Mouse (Mus musculus) ES-E14 (cell line): ENCODE results near the gene Bag5. TPM values are rescaled to one million over a fixed set of nuclear protein-coding genes. Genes with fewer than 3 reads are reported as not detected.

ENCODE experiments used
- DNase-seq: peaks from one replicate; pipeline ENCODE4 v3.0.0-alpha.2; 2013; ENCODE audit warnings: low read depth, low spot score
- H3K27ac ChIP-seq: 2 replicates; pipeline ENCODE4 v1.5.1; 2012; ENCODE audit warnings: low read depth, mild to moderate bottlenecking, low read length, moderate library complexity, mixed read lengths; ENCODE audit not compliant: poor library complexity, insufficient read depth, severe bottlenecking
- H3K36me3 ChIP-seq: 2 replicates; pipeline ENCODE4 v1.6.1; 2012; ENCODE audit warnings: mild to moderate bottlenecking, low read length, moderate library complexity, mixed read lengths; ENCODE audit not compliant: control insufficient read depth, poor library complexity, insufficient read depth, severe bottlenecking
- H3K4me1 ChIP-seq, 2 experiments: fragments of 150-350 bp in 1 of 2; sonication (generic) in 1 of 2; 2 replicates each; pipeline ENCODE4 v1.6.1; 2012; ENCODE audit warnings: low read length in 2 of 2, mild to moderate bottlenecking in 1 of 2, mixed read lengths in 1 of 2; ENCODE audit not compliant: control insufficient read depth in 2 of 2, insufficient read depth in 2 of 2, poor library complexity in 1 of 2
- H3K4me3 ChIP-seq, 2 experiments: fragments of 150-350 bp in 1 of 2; sonication (generic) in 1 of 2; 2 replicates each; pipeline ENCODE4 v1.5.1; 2012; ENCODE audit warnings: low read length in 2 of 2, low read depth in 1 of 2, mild to moderate bottlenecking in 1 of 2, mixed read lengths in 1 of 2; ENCODE audit not compliant: insufficient read depth in 1 of 2, poor library complexity in 1 of 2, severe bottlenecking in 1 of 2
- H3K9ac ChIP-seq: 2 replicates; pipeline ENCODE4 v1.6.1; 2012; ENCODE audit warnings: low read depth, mild to moderate bottlenecking, low read length, mixed read lengths; ENCODE audit not compliant: poor library complexity, insufficient read depth, severe bottlenecking
- H3K9me3 ChIP-seq: fragments of 150-350 bp; sonication (generic); 2 replicates; pipeline ENCODE4 v1.6.1; 2012; ENCODE audit warnings: low read depth, mild to moderate bottlenecking, low read length; ENCODE audit not compliant: control insufficient read depth, insufficient read depth
- CHD2 ChIP-seq: IDR thresholded peaks from 2 replicates; pipeline ENCODE4 v1.6.1; 2014; ENCODE audit warnings: mild to moderate bottlenecking, low read depth, low read length, inconsistent platforms
- HCFC1 ChIP-seq: IDR thresholded peaks from 2 replicates; pipeline ENCODE4 v1.6.1; 2012; ENCODE audit warnings: low read length, inconsistent platforms, borderline replicate concordance; ENCODE audit not compliant: insufficient read depth
- MAFK ChIP-seq: IDR thresholded peaks from 2 replicates; pipeline ENCODE4 v1.6.1; 2014; ENCODE audit warnings: mild to moderate bottlenecking, low read depth, low read length, inconsistent platforms; ENCODE audit not compliant: insufficient read depth
- ZC3H11A ChIP-seq: IDR thresholded peaks from 2 replicates; pipeline ENCODE4 v1.6.1; 2012; ENCODE audit warnings: low read depth, mild to moderate bottlenecking, inconsistent platforms, low read length, borderline replicate concordance
- ZNF384 ChIP-seq: IDR thresholded peaks from 2 replicates; pipeline ENCODE4 v1.6.1; 2012; ENCODE audit warnings: low read depth, low read length, inconsistent platforms
- in situ Hi-C, 2 experiments: fragments of 600-800 bp; cut with MboI; formaldehyde crosslinking; loops; one replicate each; pipeline ENCODE4 v1.15.1; 2025; ENCODE audit warnings: low sequenced_read_pairs in 2 of 2, inconsistent platforms in 1 of 2; ENCODE audit not compliant: unreplicated experiment in 2 of 2
- total RNA-seq: library from RNA; depleted of rRNA; stranded (reverse); fragments of 300-350 nt; gene quantifications from 2 replicates; pipeline ENCODE4 v1.2.3, GENCODE M21; 2012

The Bag5 gene
- total RNA-seq, 1 experiment = 14.8 TPM

DNA sequence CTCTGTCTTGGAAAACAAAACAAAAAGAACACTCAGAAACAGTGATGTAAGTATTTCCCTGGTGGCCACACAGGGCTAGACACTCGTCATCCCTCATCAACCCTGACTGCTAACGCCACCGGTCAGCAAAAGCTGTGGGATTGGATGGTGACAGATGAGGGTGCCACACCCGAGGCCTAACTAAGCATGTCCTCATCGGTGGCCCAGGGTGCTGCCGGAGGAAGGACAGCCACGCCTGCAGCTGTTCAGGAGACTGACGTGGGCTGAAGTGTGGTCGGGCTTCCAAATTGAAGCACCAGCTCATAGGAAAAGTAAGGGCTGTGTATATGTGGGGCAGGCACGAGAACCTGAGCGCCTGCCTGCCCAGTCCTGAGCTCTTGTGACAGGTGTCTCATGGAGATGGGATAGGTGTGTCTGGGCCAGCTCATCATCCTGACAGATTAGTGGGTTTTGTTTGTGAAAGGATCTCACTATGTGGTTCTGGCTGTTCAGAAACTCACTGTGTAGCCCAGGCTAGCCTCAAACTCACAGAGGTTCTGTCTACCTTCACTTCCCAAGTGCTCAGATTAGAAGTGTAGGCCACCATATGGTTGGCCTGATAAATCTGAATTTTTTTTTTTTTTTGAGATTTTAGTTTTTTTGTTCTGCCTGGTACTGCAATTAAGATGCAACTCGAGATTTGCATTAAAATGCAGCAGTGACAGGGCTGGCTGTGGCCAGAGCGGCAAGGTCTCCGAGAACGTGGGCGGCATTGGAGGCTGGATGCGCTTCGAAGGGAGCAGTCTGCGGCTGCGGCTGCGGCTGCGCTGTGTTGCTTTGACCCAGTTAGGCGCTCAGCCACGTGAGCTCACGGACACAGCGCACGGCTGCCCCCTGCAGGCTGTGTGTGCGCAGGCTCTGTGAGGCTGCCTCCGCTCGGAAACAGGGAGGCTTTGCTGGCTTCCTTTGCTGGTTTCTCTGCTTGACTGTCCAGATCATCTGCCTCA lies 19.1 kb upstream of the Bag5 start:
- H3K9ac ChIP-seq = no peak overlapping the region
- H3K4me3 ChIP-seq = no peak overlapping the region
- in situ Hi-C loops = no loop called here
- H3K4me1 ChIP-seq = peaks cover 0 to 14% of the 10 kb centered on the region in 2 experiments; a peak in 2 of 4 replicates
- H3K36me3 ChIP-seq = peaks cover 5% of the 10 kb centered on the region; the same call in 1 of the 2 replicates
- peak; percentile 82 for DNase-seq
- H3K27ac ChIP-seq = no peak overlapping the region
- TF ChIP-seq ZNF384 = 0 out of 2 replicates have a peak, but pooled peaks have one; percentile 9
- 0 out of 2 replicates have a peak, but pooled peaks have one; percentile 31 for TF ChIP-seq ZC3H11A
- TF ChIP-seq MAFK = no peak
- H3K9me3 ChIP-seq = no peaks in the 10 kb centered on the region

DNA sequence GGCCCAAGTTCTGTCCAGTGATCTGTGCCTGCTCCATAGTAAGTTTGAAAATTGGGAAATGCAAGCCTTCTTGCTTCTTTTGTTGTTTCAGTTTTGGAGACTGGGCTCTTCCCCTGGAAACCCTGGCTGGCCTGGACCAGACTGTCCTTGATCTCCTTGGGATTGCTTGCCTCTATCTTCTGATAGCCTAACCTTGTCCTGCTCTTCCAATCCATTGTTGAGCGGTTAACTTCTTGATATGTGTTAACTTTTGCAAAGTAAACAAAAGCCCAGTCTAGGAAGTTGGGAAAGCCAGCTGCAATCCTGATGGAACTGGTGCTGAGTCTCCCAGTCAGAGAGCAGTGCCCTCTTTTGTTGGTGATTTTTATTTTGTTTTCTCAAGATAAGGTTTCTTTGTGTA lies 14.9 kb upstream of the Bag5 start:
- Histone ChIP-seq H3K4me3 (no peak overlapping the region), H3K4me1 (peaks cover 0 to 28% of the 10 kb centered on the region in 2 experiments; a peak in 2 of 4 replicates), H3K9ac (no peak overlapping the region), H3K36me3 (peaks cover 5% of the 10 kb centered on the region; the same call in 1 of the 2 replicates), H3K27ac (peak overlapping the region; percentile 64; the same call in 1 of the 2 replicates), H3K9me3 (no peaks in the 10 kb centered on the region)
- TF ChIP-seq HCFC1 = no peak
- no peak for TF ChIP-seq CHD2
- no peak for TF ChIP-seq MAFK
- no peak for TF ChIP-seq ZC3H11A
- no peak for TF ChIP-seq ZNF384
- DNase-seq = no peak
- in situ Hi-C loops = no loop called here

- TF ChIP-seq CHD2 = no peak
- no peak for TF ChIP-seq ZC3H11A
- TF ChIP-seq MAFK = no peak
- no peak for TF ChIP-seq ZNF384
- TF ChIP-seq HCFC1 = no peak
- H3K4me3 ChIP-seq = no peak overlapping the region
- no peak overlapping the region for H3K9ac ChIP-seq
- H3K4me1 ChIP-seq = peaks cover 0 to 25% of the 10 kb centered on the region in 2 experiments; a peak in 2 of 4 replicates
- H3K27ac ChIP-seq = no peak overlapping the region
- no peaks in the 10 kb centered on the region for H3K9me3 ChIP-seq
- peaks cover 1% of the 10 kb centered on the region; the same call in 1 of the 2 replicates for H3K36me3 ChIP-seq
- in situ Hi-C loops = no loop called here
- no peak for DNase-seq
Observed at GRCm38 (mm10) chr12:111726122-111726463, 13.0 kb upstream of the Bag5 start.

DNA sequence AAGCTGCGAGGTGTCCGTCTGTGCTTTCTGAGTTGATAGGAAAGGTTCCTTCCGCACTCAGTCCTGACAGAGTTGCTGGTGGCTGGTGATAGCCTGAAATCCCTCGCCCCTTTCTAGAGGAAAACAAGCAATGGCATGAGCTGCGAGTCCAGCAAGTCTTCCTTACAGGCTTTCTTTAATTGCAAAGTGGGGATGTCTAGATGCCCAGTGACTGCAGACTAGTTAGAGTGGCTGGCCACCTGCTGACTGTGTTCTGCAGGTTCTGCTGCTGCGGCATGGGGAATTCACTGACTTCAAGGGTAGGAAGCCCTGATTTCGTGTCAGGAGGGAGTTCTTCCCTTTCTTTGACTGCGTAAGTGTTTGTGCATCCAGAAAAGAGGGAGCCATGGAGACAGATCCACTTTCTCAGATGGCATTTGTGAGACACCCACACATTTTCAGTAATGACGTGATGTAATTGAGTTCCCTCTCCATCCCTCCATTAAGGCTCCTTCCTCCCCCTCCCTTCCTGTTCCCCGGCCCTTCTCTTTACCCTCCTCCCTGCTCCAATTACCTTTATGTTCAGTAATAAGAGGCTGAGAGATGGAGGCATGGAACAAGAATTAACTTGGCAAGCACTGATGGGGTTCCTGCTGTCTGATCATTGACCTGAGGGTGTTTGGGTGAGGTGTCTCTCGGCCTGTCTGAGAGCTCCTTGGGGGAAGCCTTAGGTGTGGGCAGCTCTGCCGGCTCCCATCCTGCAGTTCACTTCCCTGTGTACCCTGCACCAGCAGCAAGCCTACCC lies 12.5 kb upstream of the Bag5 start:
- TF ChIP-seq CHD2 = no peak
- no peak for TF ChIP-seq MAFK
- TF ChIP-seq ZC3H11A = no peak
- TF ChIP-seq HCFC1 = no peak
- no peak for TF ChIP-seq ZNF384
- DNase-seq = no peak
- peaks cover 0 to 27% of the 10 kb centered on the region in 2 experiments; a peak in 2 of 4 replicates for H3K4me1 ChIP-seq
- no peak overlapping the region for H3K4me3 ChIP-seq
- no peak overlapping the region for H3K9ac ChIP-seq
- in situ Hi-C loops = no loop called here
- no peak overlapping the region for H3K27ac ChIP-seq
- peaks cover 1% of the 10 kb centered on the region; the same call in 1 of the 2 replicates for H3K36me3 ChIP-seq
- H3K9me3 ChIP-seq = no peaks in the 10 kb centered on the region
